Comparison of ENCODE assay signal across 19 mouse cellular contexts in genomic region chr16:7102486-7102885, GRCm38 (mm10).
DNase-seq lines count a peak whose midpoint lies in the region; ATAC-seq and TF ChIP-seq lines count a peak whose summit lies in the region.
"Had no signal": no experiment of that assay in that cellular context is flagged by ENCODE, and none has a peak within 500 bp of the region (broad histone marks: within the 10 kb centered on the region; RNA-seq: fewer than 3 reads in every experiment).

No protein-coding gene starts in this region.

- H3K9ac ChIP-seq in heart, embryonic 12.5 days: no peak overlapping the region
- H3K9ac ChIP-seq: forebrain, embryonic 13.5 days; hindbrain, embryonic 12.5 days; kidney, embryonic 15.5 days; limb, embryonic 13.5 days; liver, embryonic 14.5 days; midbrain, embryonic 15.5 days had no signal

- H3K4me3 ChIP-seq in gastrocnemius, adult 2 months: no peak overlapping the region
- H3K4me3 ChIP-seq in heart, embryonic 12.5 days: no peak overlapping the region
- no peak overlapping the region for H3K4me3 ChIP-seq in thymus, adult 2 months (ENCODE audit: control insufficient read depth, insufficient read depth, low read length)
- H3K4me3 ChIP-seq: embryonic facial prominence, embryonic 10.5 days; forebrain, embryonic 13.5 days; hindbrain, embryonic 12.5 days; kidney, embryonic 15.5 days; limb, embryonic 13.5 days; midbrain, embryonic 15.5 days had no signal

- TF ChIP-seq POLR2A in thymus, adult 2 months (IDR thresholded peaks at IDR 0.05; ENCODE audit: control insufficient read depth, extremely low read depth, insufficient read depth, low read length, poor library complexity): no peak

- no peaks in the 10 kb centered on the region for H3K27me3 ChIP-seq in heart, embryonic 12.5 days (replicated peaks)
- no peaks in the 10 kb centered on the region for H3K27me3 ChIP-seq in thymus, adult 2 months (ENCODE audit: control insufficient read depth, insufficient read depth, low read length)
- H3K27me3 ChIP-seq: forebrain, embryonic 13.5 days; hindbrain, embryonic 12.5 days; kidney, embryonic 15.5 days; limb, embryonic 13.5 days; midbrain, embryonic 15.5 days had no signal

- WGBS in heart, embryonic 12.5 days: 73% methylated on average over 1 of the region's 1 CpGs
- 85% methylated on average over 1 of the region's 1 CpGs for WGBS in thymus, adult 2 months

- no peak for ATAC-seq in heart, embryonic 12.5 days (ENCODE audit: insufficient number of reproducible peaks, low FRiP score)
- ATAC-seq: forebrain, embryonic 13.5 days; lung, postnatal 0 days; midbrain, embryonic 15.5 days had no signal

- H3K9me3 ChIP-seq in heart, embryonic 12.5 days (replicated peaks): no peaks in the 10 kb centered on the region
- H3K9me3 ChIP-seq: embryonic facial prominence, embryonic 10.5 days; forebrain, embryonic 13.5 days; hindbrain, embryonic 12.5 days; kidney, embryonic 15.5 days; limb, embryonic 13.5 days; midbrain, embryonic 15.5 days had no signal

- TF ChIP-seq CTCF in gastrocnemius, adult 2 months (IDR thresholded peaks at IDR 0.05): no peak
- TF ChIP-seq CTCF in thymus, adult 2 months (IDR thresholded peaks at IDR 0.05; ENCODE audit: borderline replicate concordance, control insufficient read depth, extremely low read depth, insufficient read depth, low read length, poor library complexity): no peak

- peaks cover 37% of the 10 kb centered on the region for H3K4me1 ChIP-seq in heart, embryonic 12.5 days (replicated peaks)
- H3K4me1 ChIP-seq in thymus, adult 2 months (replicated peaks; ENCODE audit: control insufficient read depth, insufficient read depth, low read length): no peaks in the 10 kb centered on the region
- H3K4me1 ChIP-seq: forebrain, embryonic 13.5 days; hindbrain, embryonic 12.5 days; kidney, embryonic 15.5 days; limb, embryonic 13.5 days; midbrain, embryonic 15.5 days had no signal

- no peak overlapping the region for H3K4me2 ChIP-seq in heart, embryonic 12.5 days
- H3K4me2 ChIP-seq: forebrain, embryonic 13.5 days; hindbrain, embryonic 12.5 days; kidney, embryonic 15.5 days; limb, embryonic 13.5 days; midbrain, embryonic 15.5 days had no signal

- intact Hi-C loops in gastrocnemius, adult 2 months (cut with DNase I): loop anchor here (10.0 kb wide), 1 partner anchor 48 kb away; no protein-coding TSS in a partner anchor

- DNase-seq in gastrocnemius, adult 2 months: no peak
- DNase-seq in gastrocnemius, adult 8-10 months (ENCODE audit: low spot score in 2 of 2): no peak
- peak; percentile 18 for DNase-seq in brain, embryonic 18.5 days (ENCODE audit: low read depth, low spot score)
- peak; percentile 48 for DNase-seq in cerebellum, adult 8-10 months
- no peak for DNase-seq in embryo, embryonic 10 days (ENCODE audit: low spot score)
- no peak for DNase-seq in thymus, adult 2 months
- DNase-seq: adrenal gland, postnatal 36 days; B cell, adult 2 months; retina, postnatal 1 day; thymus, postnatal 4 days had no signal

- H3K36me3 ChIP-seq in heart, embryonic 12.5 days: no peaks in the 10 kb centered on the region
- no peaks in the 10 kb centered on the region for H3K36me3 ChIP-seq in thymus, adult 2 months (ENCODE audit: control insufficient read depth, insufficient read depth, low read length)
- H3K36me3 ChIP-seq: embryonic facial prominence, embryonic 10.5 days; hindbrain, embryonic 12.5 days; kidney, embryonic 15.5 days; limb, embryonic 13.5 days; midbrain, embryonic 15.5 days had no signal

- H3K27ac ChIP-seq in gastrocnemius, adult 2 months: peak overlapping the region; percentile 75
- H3K27ac ChIP-seq in heart, embryonic 12.5 days (ENCODE audit: poor library complexity, severe bottlenecking): 0 out of 2 replicates have a peak overlapping the region, but pooled peaks have one; percentile 11
- no peak overlapping the region for H3K27ac ChIP-seq in thymus, adult 2 months (ENCODE audit: control insufficient read depth, insufficient read depth, low read length)
- H3K27ac ChIP-seq: embryonic facial prominence, embryonic 10.5 days; forebrain, embryonic 13.5 days; hindbrain, embryonic 12.5 days; kidney, embryonic 15.5 days; limb, embryonic 13.5 days; liver, embryonic 14.5 days; midbrain, embryonic 15.5 days had no signal

Comparison
In these comparisons a context has a peak if more than half of its experiments do, and no peak if none do; other contexts are left out.
1. DNase-seq: peak in brain, embryonic 18.5 days (single experiment) and cerebellum, adult 8-10 months (single experiment); none in gastrocnemius, adult 2 months (single experiment), gastrocnemius, adult 8-10 months (0 of 2), embryo, embryonic 10 days (single experiment) and thymus, adult 2 months (single experiment).